Mouse (Mus musculus): Measurements from ENCODE around the gene Evi5l. TPM values are rescaled to one million over a fixed set of nuclear protein-coding genes. Genes with fewer than 3 reads are reported as not detected.

Evi5l gene
- polyA plus RNA-seq, 1 experiment from 2014 or later, result 120 TPM

DNA sequence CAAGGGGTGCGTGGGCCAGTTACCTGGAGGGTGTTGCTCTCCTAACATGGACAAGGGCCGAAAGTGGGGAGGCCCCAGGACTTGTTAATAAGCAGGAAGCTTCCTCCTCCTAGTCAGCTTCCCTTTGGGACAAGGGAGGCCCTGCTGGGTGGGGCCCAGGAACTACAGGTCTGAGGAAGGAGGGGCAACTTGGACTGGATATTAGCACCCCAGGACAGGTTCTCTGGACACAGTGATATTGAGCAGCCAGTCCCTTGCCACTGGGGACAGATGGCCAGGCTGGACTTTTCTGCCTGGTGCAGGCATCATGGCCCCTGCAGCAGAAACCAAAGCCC, 40.6 kb downstream of the Evi5l start:
- no peak for ATAC-seq (ENCODE audit: low FRiP score, low read depth)
- Histone ChIP-seq H3K4me1 (replicated peaks) (peaks cover 28% of the 10 kb centered on the region), H3K4me3 (no peak overlapping the region), H3K36me3 (peaks cover 53% of the 10 kb centered on the region), H3K27me3 (peaks cover 3% of the 10 kb centered on the region), H3K9ac (no peak overlapping the region), H3K27ac (replicated peaks) (no peak overlapping the region), H3K9me3 (no peaks in the 10 kb centered on the region), H3K4me2 (no peak overlapping the region)
- 61% methylated on average over 2 of the region's 2 CpGs for WGBS

DNA sequence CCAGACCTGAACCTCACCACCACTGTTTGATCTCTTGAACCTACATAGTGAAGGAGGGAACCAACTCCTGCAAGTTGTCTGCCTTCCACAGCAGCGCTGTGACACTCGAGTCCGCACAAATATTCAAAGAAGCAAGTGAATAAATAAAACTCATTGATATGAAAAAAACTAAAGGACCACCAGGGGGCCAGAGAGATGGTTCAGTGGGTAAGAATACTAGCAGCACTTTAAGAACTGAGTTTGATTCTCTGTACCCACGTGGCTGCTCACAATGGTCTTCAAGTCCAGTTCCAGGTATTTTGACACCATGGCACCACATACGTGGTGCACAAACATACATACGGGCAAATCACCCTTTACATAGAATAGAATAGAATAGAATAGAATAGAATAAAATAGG, 44.7 kb downstream of the Evi5l start:
- 72% methylated on average over 6 of the region's 6 CpGs for WGBS
- Histone ChIP-seq H3K9me3 (no peaks in the 10 kb centered on the region), H3K4me3 (no peak overlapping the region), H3K4me1 (replicated peaks) (peaks cover 62% of the 10 kb centered on the region), H3K4me2 (no peak overlapping the region), H3K27ac (replicated peaks) (0 out of 2 replicates have a peak overlapping the region, but pooled peaks have one; percentile 22), H3K36me3 (peaks cover 30% of the 10 kb centered on the region), H3K9ac (no peak overlapping the region), H3K27me3 (no peaks in the 10 kb centered on the region)
- no peak for ATAC-seq (ENCODE audit: low FRiP score, low read depth)

DNA sequence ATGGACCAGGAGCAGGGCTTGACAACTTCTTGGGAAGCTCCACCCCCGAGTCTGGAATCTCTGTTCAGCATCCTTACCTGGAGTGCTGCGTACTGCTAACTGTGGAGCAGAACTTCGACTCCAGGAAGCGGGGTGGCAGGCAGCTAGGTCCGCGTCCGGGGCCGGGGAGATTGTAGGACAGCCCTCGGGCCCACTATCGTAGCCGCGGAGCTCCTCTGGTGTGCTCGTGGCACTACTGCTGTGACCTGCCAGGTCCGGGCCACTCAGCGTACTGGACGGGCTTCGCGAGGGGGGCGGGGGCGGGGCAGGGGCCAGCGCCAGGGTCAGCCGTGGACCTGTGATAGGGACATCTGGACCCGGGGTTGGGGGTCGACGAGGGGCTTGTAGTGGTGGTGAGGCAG, 46.4 kb downstream of the Evi5l start:
- peak overlapping the region; percentile 53 for H3K9ac ChIP-seq
- peak overlapping the region; percentile 71 for H3K27ac ChIP-seq (replicated peaks)
- ATAC-seq (ENCODE audit: low FRiP score, low read depth), result peak; percentile 0; the same call in 1 of the 2 replicates
- WGBS, result 2% methylated on average over 25 of the region's 25 CpGs
- H3K4me2 ChIP-seq, result peak overlapping the region; percentile 97
- no peaks in the 10 kb centered on the region for H3K9me3 ChIP-seq
- peaks cover 21% of the 10 kb centered on the region for H3K36me3 ChIP-seq
- peak overlapping the region; percentile 82 for H3K4me3 ChIP-seq
- no peaks in the 10 kb centered on the region for H3K27me3 ChIP-seq
- H3K4me1 ChIP-seq (replicated peaks), result peaks cover 55% of the 10 kb centered on the region

GRCm38 (mm10) chr8:4213210-4214005, 47.0 kb downstream of the Evi5l start:
- H3K4me1 ChIP-seq (replicated peaks), result peaks cover 55% of the 10 kb centered on the region
- WGBS, result 1% methylated on average over 18 of the region's 18 CpGs
- peak overlapping the region; percentile 82 for H3K4me3 ChIP-seq

GRCm38 (mm10) chr8:4214006-4214980, 47.9 kb downstream of the Evi5l start:
- Histone ChIP-seq H3K4me2 (peak overlapping the region; percentile 97), H3K36me3 (peaks cover 20% of the 10 kb centered on the region), H3K4me1 (replicated peaks) (peaks cover 55% of the 10 kb centered on the region), H3K9me3 (no peaks in the 10 kb centered on the region), H3K27ac (replicated peaks) (peak overlapping the region; percentile 71), H3K9ac (peak overlapping the region; percentile 53), H3K27me3 (no peaks in the 10 kb centered on the region), H3K4me3 (peak overlapping the region; percentile 82)
- 15% methylated on average over 33 of the region's 33 CpGs for WGBS
- no peak for ATAC-seq (ENCODE audit: low FRiP score, low read depth)

More at GRCm38 (mm10) chr8:4213210-4214005, 47.0 kb downstream of the Evi5l start:
- H3K9me3 ChIP-seq, result no peaks in the 10 kb centered on the region
- peaks cover 21% of the 10 kb centered on the region for H3K36me3 ChIP-seq
- H3K4me2 ChIP-seq, result peak overlapping the region; percentile 97
- ATAC-seq (ENCODE audit: low FRiP score, low read depth), result peak; percentile 10
- no peaks in the 10 kb centered on the region for H3K27me3 ChIP-seq
- H3K27ac ChIP-seq (replicated peaks), result peak overlapping the region; percentile 71
- peak overlapping the region; percentile 53 for H3K9ac ChIP-seq

DNA sequence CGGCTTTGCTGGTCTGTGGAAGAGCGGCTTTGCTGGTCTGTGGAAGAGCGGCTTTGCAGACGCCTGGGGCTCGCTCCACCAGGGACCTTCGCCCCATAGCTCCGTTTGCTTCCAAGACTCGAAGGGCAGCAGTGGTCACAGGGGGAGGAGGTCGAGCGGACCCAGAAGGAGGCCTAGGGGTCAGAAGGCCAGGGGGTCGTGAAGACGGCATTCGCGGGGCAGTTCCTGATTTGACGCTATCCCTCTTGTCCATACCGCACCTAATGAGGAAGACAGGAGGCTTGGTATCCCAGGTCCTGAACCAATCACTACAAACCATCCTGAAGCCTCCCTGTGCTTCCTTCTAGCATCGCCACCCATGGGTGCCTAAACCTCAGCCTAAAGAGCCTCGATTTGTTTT, 49.9 kb downstream of the Evi5l start:
- H3K4me3 ChIP-seq, result peak overlapping the region; percentile 82
- H3K4me1 ChIP-seq (replicated peaks), result peaks cover 46% of the 10 kb centered on the region
- peak overlapping the region; percentile 84 for H3K9ac ChIP-seq
- H3K9me3 ChIP-seq, result no peaks in the 10 kb centered on the region
- no peaks in the 10 kb centered on the region for H3K27me3 ChIP-seq
- ATAC-seq (ENCODE audit: low FRiP score, low read depth), result peak; percentile 2
- H3K36me3 ChIP-seq, result peaks cover 3% of the 10 kb centered on the region; the same call in 1 of the 2 replicates
- H3K27ac ChIP-seq (replicated peaks), result peak overlapping the region; percentile 97
- peak overlapping the region; percentile 97 for H3K4me2 ChIP-seq
- 5% methylated on average over 18 of the region's 18 CpGs for WGBS

GRCm38 (mm10) chr8:4216791-4217621, 50.6 kb downstream of the Evi5l start, which contains the start of gene Prr36:
Gene Prr36, minus strand, starts transcription at chr8:4217459.
- Histone ChIP-seq H3K36me3 (peaks cover 3% of the 10 kb centered on the region; the same call in 1 of the 2 replicates), H3K4me1 (replicated peaks) (peaks cover 46% of the 10 kb centered on the region), H3K4me2 (peak within 1 kb of the TSS; percentile 97), H3K27ac (replicated peaks) (peak within 1 kb of the TSS; percentile 97), H3K27me3 (no peaks in the 10 kb centered on the region), H3K9me3 (no peaks in the 10 kb centered on the region), H3K9ac (peak within 1 kb of the TSS; percentile 84), H3K4me3 (peak within 1 kb of the TSS; percentile 82)
- WGBS, result under 1% methylated on average over 44 of the region's 44 CpGs
- peak; percentile 90 for ATAC-seq (ENCODE audit: low FRiP score, low read depth)

- Histone ChIP-seq H3K36me3 (peaks cover under 1% of the 10 kb centered on the region; the same call in 1 of the 2 replicates), H3K27me3 (no peaks in the 10 kb centered on the region), H3K27ac (replicated peaks) (no peak overlapping the region), H3K4me1 (replicated peaks) (peaks cover 25% of the 10 kb centered on the region), H3K4me2 (no peak overlapping the region), H3K9ac (no peak overlapping the region), H3K9me3 (no peaks in the 10 kb centered on the region), H3K4me3 (no peak overlapping the region)
- WGBS, result 90% methylated on average over 3 of the region's 3 CpGs
- ATAC-seq (ENCODE audit: low FRiP score, low read depth), result no peak
These were observed 53.2 kb downstream of the Evi5l start for GRCm38 (mm10) chr8:4219617-4220016.

- Histone ChIP-seq H3K27me3 (peaks cover 9% of the 10 kb centered on the region; the same call in 1 of the 2 replicates), H3K9ac (no peak overlapping the region), H3K9me3 (no peaks in the 10 kb centered on the region), H3K27ac (replicated peaks) (no peak overlapping the region), H3K36me3 (no peaks in the 10 kb centered on the region), H3K4me1 (replicated peaks) (peaks cover 11% of the 10 kb centered on the region), H3K4me2 (no peak overlapping the region), H3K4me3 (no peak overlapping the region)
- ATAC-seq (ENCODE audit: low FRiP score, low read depth), result no peak
These were observed 55.7 kb downstream of the Evi5l start for GRCm38 (mm10) chr8:4222059-4222458.

DNA sequence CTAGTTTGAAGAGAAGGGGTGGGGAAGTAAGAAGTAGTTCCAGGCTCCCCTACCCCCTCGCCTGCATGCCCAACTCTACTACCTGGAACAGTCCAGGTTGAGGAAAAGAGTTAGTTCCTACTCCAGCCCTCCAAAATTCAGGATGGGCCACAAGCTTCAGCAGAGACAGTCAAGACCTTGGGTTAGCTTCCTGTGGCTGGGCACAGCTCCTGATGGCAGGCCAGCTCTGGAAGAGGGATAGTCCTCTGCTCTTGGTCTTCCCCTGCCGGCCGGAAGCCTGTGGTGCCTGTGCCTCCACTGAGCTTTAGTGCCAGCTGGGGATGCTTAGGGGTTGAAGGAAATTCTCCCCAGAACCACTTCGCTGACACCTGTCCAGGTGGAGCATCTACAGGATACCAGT, 60.0 kb downstream of the Evi5l start:
- Histone ChIP-seq H3K27me3 (peaks cover 21% of the 10 kb centered on the region; the same call in 1 of the 2 replicates), H3K4me1 (replicated peaks) (peaks cover 6% of the 10 kb centered on the region), H3K9ac (no peak overlapping the region), H3K36me3 (no peaks in the 10 kb centered on the region), H3K9me3 (no peaks in the 10 kb centered on the region), H3K4me3 (no peak overlapping the region), H3K27ac (replicated peaks) (no peak overlapping the region), H3K4me2 (peak overlapping the region; percentile 46)
- ATAC-seq (ENCODE audit: low FRiP score, low read depth), result 0 out of 2 replicates have a peak, but pooled peaks have one; percentile 11
- 25% methylated on average over 4 of the region's 4 CpGs for WGBS

- ATAC-seq (ENCODE audit: low FRiP score, low read depth), result peak; percentile 51
- Histone ChIP-seq H3K27me3 (peaks cover 21% of the 10 kb centered on the region; the same call in 1 of the 2 replicates), H3K9ac (no peak within 1 kb of the TSS), H3K27ac (replicated peaks) (no peak within 1 kb of the TSS), H3K4me3 (no peak within 1 kb of the TSS), H3K4me1 (replicated peaks) (peaks cover 6% of the 10 kb centered on the region), H3K36me3 (no peaks in the 10 kb centered on the region), H3K9me3 (no peaks in the 10 kb centered on the region), H3K4me2 (peak within 1 kb of the TSS; percentile 46)
- WGBS, result 6% methylated on average over 33 of the region's 33 CpGs
These were observed 60.5 kb downstream of the Evi5l start, which contains the start of gene Lrrc8e for GRCm38 (mm10) chr8:4226739-4227347. Gene Lrrc8e, plus strand, starts transcription at chr8:4226827.

Measured in hindbrain, embryonic 15.5 days (tissue).